ENCODE assay signal across 8 mouse cellular contexts in the genomic region with DNA sequence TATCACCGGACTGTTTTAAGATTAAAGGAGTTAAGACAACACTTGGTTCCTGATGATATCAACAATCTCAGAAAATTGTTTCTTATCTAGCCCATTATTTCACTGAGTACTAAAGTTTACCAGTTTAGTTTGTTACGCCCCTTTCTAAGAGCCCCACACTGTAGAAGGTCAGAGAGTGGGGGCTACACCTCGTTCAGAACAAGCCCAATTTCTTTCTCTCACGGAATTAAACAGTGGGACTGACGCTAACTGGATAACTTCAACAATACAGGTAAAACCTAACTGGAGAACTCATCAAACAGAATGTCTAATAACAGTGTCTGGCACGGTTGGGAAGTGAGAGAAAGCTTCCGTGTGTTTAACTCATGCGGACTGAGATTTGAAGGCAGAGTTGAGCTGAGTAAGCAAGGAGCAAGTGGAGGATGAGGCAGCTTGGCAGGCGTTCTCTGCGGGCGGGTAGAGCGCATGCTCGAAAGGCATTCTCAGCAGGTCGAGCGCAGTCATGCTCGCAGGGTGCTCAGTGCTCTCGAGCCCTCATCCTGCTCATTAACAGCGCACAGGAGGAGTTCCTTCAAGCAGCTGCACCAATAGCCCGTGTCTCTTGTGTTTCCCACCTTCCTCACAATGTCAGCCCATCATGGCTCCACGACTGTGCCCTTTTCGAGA.
DNase-seq lines count a peak whose midpoint lies in the region; ATAC-seq and TF ChIP-seq lines count a peak whose summit lies in the region.

No protein-coding gene starts in this region.

- H3K4me1 ChIP-seq in kidney, adult 2 months (ENCODE audit: control insufficient read depth, insufficient read depth, low read length) = no peaks in the 10 kb centered on the region
- H3K4me1 ChIP-seq in kidney, embryonic 15.5 days = peaks cover 18% of the 10 kb centered on the region
- no peaks in the 10 kb centered on the region for H3K4me1 ChIP-seq in forebrain, embryonic 15.5 days

- ATAC-seq in kidney, embryonic 15.5 days (replicated peaks; ENCODE audit: low FRiP score) = no peak
- ATAC-seq in forebrain, embryonic 15.5 days (replicated peaks) = peak; percentile 72
- peak; percentile 4 for ATAC-seq in megakaryocyte-erythroid progenitor cell, adult 5-6 weeks (replicated peaks; ENCODE audit: low FRiP score, low TSS enrichment, poor library complexity, severe bottlenecking)

- H3K9me3 ChIP-seq in kidney, embryonic 15.5 days (replicated peaks) = no peaks in the 10 kb centered on the region
- no peaks in the 10 kb centered on the region for H3K9me3 ChIP-seq in forebrain, embryonic 15.5 days

- H3K36me3 ChIP-seq in kidney, adult 2 months (ENCODE audit: control insufficient read depth, insufficient read depth, low read length) = 0 out of 2 replicates have a peak, but pooled peaks cover under 1% of the 10 kb centered on the region
- peaks cover 16% of the 10 kb centered on the region; the same call in 1 of the 2 replicates for H3K36me3 ChIP-seq in kidney, embryonic 15.5 days
- no peaks in the 10 kb centered on the region; the same call in 1 of the 2 replicates for H3K36me3 ChIP-seq in forebrain, embryonic 15.5 days

- no peak for TF ChIP-seq CTCF in kidney, adult 2 months (conservative IDR thresholded peaks at IDR 0.05; ENCODE audit: insufficient read depth, insufficient read length, low read depth, low read length)

- no peak overlapping the region for H3K9ac ChIP-seq in kidney, embryonic 15.5 days
- no peak overlapping the region for H3K9ac ChIP-seq in forebrain, embryonic 15.5 days (replicated peaks)

- intact Hi-C loops in heart, postnatal 36 days (cut with DNase I) = loop anchor here (2.0 kb wide), 1 partner anchor 100 kb away; no protein-coding TSS in a partner anchor

- H3K27ac ChIP-seq in kidney, adult 2 months (ENCODE audit: insufficient read depth, low read depth, low read length) = no peak overlapping the region
- H3K27ac ChIP-seq in kidney, embryonic 15.5 days = no peak overlapping the region
- H3K27ac ChIP-seq in forebrain, embryonic 15.5 days (replicated peaks) = no peak overlapping the region

- no peak overlapping the region for H3K4me3 ChIP-seq in kidney, adult 2 months (ENCODE audit: insufficient read depth, low read depth, low read length)
- no peak overlapping the region for H3K4me3 ChIP-seq in kidney, embryonic 15.5 days (replicated peaks)
- no peak overlapping the region for H3K4me3 ChIP-seq in forebrain, embryonic 15.5 days

- no peaks in the 10 kb centered on the region for H3K27me3 ChIP-seq in kidney, adult 2 months (replicated peaks; ENCODE audit: control insufficient read depth, insufficient read depth, low read length)
- no peaks in the 10 kb centered on the region for H3K27me3 ChIP-seq in kidney, embryonic 15.5 days
- no peaks in the 10 kb centered on the region for H3K27me3 ChIP-seq in forebrain, embryonic 15.5 days

- WGBS in kidney, adult 2 months = 82% methylated on average over 21 of the region's 21 CpGs
- WGBS in kidney, embryonic 15.5 days = 78% methylated on average over 21 of the region's 21 CpGs
- 58% methylated on average over 21 of the region's 21 CpGs for WGBS in forebrain, embryonic 15.5 days

- TF ChIP-seq POLR2A in kidney, adult 2 months (IDR thresholded peaks at IDR 0.05; ENCODE audit: low read depth, low read length) = no peak

- DNase-seq in kidney, adult 2 months = peak; percentile 35
- peak; percentile 76 for DNase-seq in brain, adult 2 months (ENCODE audit: low read depth, low spot score)
- no peak for DNase-seq in adrenal gland, postnatal 10 days
- no peak for DNase-seq in spleen, postnatal 14 days (ENCODE audit: low spot score in 2 of 2)
- no peak for DNase-seq in heart, postnatal 36 days

- no peak overlapping the region for H3K4me2 ChIP-seq in kidney, embryonic 15.5 days
- 0 out of 2 replicates have a peak overlapping the region, but pooled peaks have one; percentile 12 for H3K4me2 ChIP-seq in forebrain, embryonic 15.5 days (replicated peaks)

Comparison
In these comparisons a context has a peak if more than half of its experiments do, and no peak if none do; other contexts are left out.
1. DNase-seq: peak in kidney, adult 2 months (single experiment) and brain, adult 2 months (single experiment); none in adrenal gland, postnatal 10 days (single experiment), spleen, postnatal 14 days (0 of 2) and heart, postnatal 36 days (0 of 2).